Mouse (Mus musculus) retina, adult 2 months (tissue): ENCODE results near the gene Ppp3ca.
"Not testable (repeated sequence)": the region's sequence is repeated elsewhere in the genome, so short reads cannot be mapped to it uniquely, and the experiment has no call there.

Experiments used
- DNase-seq: peaks from one replicate; pipeline ENCODE4 v3.0.0-alpha.2; 2012; ENCODE audit warnings: low read depth, low spot score

Ppp3ca gene

DNA sequence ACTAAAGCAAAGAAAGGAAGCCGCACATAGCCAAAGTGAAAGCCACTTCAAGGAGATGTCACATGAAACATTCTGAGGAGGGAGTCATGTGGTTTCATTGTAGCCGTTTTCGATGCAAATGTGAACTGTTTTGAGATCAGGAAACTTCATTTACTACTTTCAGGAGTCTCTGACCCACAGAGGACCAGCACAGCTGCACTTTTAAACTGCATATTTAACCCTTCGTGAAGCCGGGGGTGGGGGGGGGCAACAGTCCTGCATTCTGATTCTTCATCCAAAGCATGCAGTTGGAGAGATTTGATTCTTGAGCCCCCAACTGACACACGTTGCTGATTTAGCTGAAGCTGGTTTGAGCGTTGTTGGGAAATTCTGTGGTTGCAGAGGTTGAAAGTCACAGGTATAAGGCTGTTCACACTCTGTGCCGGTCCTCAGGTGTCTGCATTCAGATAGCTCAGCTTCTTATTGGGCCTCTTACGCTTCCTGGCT is 18.2 kb downstream of the Ppp3ca start:
- DNase-seq, result no peak

DNA sequence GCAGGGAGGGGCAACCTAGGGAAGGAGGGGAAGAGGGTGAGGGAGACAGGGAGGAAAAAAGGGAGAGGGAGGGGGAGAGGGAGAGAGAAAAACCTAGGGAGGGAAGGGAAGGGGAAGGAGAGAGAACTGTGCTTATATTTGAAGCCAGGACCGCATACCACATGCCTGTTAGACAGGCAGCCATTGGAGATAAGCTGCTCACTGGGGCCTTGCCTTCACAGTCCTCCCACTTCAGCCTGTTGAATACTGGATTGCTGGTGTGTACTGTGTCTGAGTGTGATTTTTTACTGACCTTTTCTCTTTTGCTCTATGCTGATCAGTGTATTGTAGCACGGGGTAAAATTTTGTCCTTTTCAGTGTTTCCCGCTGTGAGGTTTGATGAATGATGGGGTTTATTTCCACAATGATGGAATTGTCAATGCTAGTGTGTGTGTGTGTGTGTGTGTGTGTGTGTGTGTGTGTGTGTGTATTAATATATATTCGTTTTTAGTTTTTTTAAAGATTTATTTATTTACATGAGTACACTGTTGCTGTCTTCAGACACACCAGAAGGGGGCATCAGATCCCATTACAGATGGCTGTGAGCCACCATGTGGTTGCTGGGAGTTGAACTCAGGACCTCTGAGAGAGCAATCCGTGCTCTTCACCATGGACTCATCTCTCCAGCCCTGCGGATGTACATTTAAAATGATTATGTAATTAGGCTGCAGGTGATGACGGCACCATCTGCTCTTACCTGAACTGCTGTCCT is 20.0 kb downstream of the Ppp3ca start:
- no peak for DNase-seq

DNA sequence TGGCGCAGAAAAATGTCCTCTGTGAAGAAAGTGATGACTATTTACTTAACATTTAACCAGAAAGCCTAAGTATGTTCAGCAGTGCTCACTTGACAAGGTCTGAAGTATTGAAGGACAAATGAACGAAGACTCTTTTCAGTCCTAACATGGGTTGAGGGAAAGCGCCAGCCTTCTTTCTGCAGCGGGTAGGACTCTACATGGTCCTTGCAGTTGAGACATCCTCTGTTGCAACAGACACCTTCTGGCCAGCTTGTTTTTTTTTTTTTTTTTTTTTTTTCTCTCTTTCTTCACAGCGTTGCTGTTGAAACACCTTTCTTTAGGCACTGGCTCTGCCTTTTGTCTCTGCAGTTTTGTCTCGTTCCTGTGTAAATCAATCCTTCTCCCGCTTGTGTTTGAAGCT is 22.1 kb downstream of the Ppp3ca start:
- DNase-seq, result no peak

DNA sequence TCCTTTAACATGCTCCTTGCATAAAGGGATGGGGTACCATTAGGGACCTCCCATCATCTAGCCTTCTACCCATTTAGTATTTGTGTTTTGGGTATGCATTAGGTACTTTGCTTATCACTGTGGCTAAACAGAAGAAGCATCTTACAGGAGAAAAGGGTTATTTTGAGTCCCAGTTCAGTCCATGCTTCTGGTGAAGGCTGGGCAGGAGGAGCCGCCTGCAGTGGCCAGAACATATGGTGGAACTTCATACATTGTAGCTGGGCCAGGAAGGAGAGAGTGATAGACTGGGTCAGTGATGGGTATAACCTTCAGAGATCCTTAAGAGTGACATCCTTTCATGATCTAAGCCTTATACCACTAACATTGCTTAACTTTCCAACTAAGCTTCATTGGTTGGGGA is 23.6 kb downstream of the Ppp3ca start:
- DNase-seq, result no peak

DNA sequence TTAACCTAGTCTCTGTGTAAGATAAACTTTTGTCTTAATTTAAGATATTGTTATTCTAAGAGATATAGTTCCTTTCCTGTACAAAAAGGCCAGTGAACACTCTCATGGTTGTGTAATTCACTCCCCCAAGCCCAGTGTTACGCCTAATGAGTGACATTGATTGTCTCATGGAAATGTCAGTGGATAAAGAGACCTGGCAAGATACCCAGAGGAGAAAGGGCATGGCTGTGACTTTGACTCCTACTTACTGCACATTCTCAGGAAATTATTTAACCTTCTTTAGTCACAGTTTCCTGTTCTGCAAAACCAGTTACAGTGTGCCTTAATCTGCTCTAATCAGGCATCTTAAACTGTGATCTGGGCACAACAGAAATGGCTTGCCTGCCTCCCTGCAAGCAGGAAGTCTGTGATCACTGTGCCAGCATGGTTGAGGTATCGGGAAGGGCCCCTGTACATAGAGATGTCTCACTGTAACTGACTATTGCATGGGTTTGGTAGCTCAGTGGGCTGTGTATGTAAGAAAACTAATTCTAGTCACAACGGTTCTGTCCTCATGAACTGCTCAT is 27.8 kb downstream of the Ppp3ca start:
- no peak for DNase-seq

DNA sequence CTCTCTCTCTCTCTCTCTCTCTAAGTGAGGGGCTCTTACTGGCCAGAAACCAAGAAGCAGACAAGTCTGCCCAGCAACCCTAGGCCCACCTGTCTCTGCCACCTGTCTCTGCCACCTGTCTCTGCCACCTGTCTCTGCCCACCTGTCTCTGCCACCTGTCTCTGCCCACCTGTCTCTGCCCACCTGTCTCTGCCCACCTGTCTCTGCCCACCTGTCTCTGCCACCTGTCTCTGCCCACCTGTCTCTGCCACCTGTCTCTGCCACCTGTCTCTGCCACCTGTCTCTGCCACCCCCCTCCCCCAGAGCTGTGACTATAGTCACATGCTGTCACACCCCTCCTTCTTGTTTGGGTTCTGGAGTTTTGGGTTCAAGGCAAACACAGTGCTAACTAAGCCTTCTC is 29.8 kb downstream of the Ppp3ca start:
- DNase-seq, result not testable (repeated sequence)

DNA sequence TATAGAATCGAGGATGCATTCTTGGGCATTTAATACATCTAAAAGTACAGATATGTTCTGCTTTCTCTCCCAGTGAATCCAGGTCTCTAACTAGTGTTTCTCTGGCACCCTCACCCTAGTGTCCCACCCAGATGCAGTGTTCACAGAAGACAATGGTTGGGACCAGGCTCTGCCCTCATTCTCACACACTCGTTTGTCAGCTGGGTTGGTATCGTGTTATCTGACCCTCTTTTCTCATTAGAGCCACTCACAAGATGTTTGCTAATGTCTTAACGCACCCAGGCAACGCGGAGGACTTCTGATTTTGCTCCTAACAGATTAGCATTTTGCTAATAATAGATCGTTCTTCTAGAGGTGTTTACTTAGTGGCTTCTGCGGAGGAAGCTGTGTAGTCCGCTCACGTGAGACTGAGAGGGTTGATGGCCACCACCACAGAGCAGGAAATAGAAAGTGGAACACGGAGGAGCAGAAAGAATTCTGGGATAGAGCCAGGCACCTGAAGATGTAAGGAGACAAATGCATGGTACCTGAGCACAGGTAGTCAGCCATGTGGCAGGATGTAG is 30.6 kb downstream of the Ppp3ca start:
- no peak for DNase-seq

DNA sequence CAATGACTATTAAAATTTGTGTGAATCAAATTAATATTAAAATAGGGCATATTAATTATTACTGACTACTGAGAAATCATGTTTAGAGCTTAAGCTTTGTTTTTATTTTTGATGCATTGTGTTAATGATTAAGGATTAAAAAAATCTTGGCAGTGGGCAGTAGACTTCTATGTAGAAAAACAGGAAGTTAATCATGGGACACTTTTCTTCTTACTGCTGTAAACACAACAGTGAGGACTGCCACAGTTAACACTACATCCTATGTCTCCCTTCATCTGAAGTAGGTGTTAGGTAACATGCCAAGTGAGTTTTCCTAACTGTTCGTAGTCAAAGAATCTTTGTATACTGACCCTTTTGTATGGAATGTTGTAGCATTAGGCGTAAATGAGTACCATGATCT is 32.9 kb downstream of the Ppp3ca start:
- DNase-seq, result no peak

DNA sequence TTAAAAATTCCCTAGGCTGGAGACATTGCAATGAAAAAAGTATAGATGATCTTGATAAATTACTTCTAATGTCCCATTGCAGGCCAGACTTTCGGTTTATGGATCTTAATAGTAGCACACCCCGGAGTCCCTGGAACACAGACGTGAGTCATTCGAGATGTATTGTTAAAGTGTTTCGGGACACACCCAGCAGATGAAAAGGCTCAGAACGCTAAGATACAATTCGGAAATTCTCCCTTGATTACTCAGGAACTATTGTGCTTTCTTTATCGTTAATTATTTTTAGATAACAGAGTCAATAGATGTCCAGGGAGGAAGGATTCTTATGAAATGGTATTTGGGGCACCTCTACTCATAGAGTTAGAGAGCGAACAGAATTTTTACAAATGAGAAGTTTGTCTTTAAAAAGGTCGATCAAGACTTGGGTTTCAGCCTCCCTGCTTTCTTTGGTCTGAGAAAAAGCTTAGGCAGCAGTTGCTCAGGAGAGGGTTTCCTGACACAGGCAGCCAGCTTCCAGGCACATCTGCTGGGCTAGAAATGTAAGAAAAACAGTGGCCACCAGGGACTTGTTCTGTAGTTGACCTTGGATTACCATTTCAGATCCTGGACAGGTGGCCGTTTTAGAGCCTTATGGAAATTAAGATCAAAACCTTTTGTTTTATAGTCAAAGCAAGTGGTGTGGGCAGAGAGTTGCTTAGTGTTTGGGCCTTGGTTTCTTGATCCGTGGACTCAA is 34.8 kb downstream of the Ppp3ca start:
- no peak for DNase-seq

DNA sequence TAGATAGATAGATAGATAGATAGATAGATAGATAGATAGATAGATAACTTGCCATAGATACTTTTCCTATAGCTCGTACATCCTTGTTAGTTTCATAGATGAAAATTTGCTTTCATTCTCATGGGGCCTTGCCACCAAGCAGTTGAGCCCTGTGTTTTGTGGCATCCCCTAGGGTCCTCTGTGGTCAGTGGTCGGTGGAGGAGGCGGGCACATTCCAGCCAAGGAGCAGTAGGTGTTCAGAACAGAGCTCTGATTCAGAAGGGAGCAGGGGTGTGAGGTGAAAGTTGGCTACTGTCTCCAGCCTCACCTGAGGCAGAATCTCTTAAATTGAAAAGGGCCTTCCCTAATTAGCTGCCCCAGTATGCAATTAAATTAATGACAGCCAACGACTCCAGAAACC is 36.1 kb downstream of the Ppp3ca start:
- no peak for DNase-seq

DNA sequence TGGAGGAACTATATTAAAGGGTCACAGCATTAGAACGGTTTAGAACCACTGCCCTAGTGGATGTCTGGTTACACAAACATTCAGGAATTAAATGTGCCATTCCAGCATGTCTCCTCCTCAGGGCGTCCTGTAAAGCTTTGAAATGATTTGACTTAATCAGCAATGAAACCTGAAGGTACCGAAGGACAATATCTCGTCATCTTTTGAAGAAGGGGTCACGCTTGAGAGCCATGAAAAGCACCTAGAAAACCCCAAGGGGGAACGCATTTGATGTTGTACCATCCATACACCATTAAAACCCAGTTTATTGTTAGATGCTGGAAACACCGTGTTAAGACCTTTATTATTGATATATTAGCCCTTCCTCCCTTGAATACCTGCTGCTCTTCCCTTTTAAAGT is 36.8 kb downstream of the Ppp3ca start:
- DNase-seq, result no peak

DNA sequence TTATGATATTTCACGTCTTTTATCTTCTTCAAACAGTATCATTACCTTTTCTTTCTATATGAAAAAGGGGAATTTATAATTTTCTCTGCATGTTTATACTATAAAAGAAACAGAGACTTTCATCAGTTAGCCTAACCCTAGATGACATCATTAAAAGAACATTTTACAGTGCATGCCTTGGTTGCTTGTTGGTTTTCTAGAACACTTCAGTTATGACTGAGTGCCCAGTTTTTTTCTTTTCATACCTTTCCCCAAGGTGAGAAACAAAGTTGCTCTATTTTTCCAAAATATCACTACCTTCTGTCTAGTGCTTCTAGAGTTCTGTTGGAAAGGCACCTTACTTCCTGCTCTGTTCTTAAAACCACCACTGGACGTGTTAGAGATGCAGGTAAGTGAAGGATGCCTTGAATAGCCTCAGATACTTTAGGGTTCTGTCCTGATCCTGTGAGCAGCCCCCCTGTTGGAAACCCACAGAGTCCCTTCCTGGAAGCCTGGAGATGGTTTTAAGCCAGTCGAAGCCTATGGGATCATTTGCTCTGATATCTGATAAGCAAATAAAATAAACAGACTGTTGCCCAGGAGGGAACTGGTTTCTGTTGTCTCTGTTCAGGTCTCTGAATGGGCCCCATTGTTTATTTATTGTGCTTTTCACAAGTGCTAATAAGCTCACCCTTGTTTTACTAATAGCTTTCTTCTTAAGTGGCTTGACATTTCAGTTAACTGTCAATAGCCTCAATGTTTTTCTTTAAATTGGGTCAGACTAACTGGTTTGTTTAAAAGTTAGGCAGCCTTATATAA is 37.5 kb downstream of the Ppp3ca start:
- no peak for DNase-seq

DNA sequence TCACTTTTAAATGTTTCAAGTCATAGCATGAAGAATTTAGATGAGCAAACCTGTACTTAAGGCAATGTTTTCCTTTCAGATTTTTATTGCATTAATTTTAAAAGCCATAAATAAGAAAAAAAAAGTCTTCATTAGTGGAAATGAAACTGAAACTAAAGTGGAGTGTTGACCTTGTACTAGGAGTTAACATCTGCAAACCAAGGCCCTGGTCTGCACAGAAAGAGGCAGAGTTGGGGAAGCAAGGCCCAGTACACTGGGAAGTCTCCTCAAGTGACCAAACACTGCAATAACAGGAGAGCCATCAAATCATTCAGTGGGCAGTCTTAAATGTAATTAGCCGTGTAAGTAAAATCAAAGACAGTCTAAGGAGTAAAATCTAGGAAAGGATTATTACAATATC is 38.3 kb downstream of the Ppp3ca start:
- no peak for DNase-seq

DNA sequence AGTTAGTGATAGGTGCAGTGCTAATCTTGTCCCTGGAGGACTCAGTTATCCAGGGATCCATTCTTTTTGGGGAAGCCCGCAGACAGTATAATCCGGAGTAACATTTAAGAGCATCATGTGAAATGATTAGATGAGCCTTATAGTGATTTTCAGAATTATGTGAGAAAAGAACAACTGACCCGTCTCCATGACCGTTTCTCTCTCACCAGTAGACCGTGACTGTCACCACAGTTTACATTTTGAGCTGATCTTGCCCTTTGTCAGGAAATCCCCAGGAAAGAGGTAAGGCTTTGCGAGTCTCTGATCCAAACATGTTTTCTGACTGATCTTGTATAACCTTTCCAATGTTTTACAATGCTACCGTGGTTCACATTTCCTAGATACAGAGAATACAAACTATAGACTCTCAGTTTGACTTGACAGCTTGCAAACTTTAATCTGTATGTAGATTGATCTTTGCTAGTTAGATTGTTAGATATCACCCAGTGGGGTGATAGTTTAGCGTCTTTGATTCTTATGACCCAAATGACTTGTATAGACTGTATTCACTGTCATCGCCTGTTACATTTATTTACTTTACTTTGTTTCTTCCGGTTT is 40.5 kb downstream of the Ppp3ca start:
- DNase-seq, result no peak

DNA sequence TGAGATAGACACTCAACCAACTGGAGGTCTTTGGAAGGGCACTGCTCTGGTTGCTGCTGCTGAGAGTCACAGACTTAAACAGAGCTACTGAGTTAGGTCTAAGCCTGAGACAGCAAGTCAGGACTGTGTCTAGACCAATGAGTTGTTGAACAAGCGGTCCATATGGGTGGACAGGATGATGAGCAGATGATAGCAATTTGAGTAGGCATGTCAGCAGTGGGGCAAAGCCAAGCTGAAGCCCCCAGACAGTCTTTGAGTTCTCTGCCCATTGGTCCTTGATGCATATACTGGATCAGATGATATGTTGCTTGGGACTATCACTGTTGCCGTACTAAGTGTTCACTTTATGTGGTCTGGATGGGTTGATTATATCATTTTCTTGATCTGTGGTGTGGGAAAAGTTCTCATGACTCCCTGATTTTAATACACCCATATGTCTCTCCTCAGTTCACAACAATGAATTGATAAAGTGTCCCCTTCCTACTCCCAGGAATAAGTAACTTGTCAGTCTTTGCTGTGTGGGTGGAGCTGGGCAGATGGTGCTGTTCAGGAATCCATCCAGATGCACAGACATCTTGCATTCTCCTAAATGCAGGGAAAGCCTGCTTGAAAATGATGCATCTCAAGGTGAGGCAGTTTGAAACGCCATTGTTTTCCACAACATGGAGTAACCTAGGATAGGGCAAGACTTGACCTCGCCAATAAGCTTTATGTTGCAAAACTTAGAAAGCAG is 44.5 kb downstream of the Ppp3ca start:
- DNase-seq, result no peak

DNA sequence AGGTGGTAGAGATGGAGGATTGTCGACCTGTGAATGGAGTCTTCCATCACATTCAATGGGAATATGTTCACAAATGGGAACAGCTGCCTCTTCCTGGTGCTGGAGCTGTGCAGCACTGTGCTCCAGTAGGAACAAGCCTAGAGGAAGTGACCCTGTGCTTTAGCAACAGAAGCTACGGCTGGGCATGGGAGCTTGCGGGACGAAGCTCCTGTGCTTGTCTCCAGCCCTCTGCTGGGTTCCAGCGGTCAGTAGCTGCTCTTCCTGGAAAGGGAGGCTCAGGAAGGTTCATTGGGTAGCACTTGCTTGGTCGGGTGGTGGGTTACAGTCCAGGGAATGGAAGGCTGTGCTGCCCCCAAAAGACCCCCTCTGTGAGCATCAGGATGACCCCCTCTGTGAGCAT is 46.3 kb downstream of the Ppp3ca start:
- DNase-seq, result no peak

DNA sequence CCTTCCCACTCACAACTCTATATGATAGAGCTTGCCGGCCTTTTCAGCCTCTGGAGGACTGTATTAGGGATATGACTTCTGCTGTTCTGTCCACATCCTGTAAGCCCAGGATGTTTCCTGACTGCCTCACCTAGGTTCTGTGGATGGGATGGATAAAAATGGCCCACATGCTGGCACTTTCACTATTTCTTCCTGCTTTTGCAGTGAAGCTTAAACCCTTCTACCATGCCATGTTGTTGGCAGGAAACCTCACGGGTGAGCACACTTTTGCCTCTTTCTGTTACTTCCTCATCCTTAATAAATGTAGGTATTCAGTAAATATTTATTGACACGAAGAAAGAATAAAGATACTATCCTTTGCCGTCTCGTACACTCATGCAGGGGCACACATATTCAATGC is 48.5 kb downstream of the Ppp3ca start:
- no peak for DNase-seq

DNA sequence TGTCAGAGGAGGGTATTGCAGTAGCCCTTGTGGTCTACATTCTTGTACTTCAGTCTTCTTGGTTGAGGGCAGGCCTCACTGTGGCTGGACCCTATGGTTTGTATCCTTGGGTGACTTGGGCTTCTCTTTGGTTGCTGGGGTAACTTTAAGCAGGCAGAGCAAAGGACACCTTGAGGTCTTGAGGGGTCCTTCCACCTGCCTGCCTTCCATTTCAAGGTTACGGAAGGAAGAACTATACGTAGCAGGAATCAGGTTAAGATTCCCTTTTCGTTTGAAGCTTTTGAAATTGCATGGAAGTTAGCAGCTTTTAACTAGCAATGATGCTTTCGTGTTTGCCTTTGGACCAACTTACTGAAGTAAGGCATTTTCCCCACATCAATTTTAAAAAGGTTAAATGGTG is 51.3 kb downstream of the Ppp3ca start:
- no peak for DNase-seq

DNA sequence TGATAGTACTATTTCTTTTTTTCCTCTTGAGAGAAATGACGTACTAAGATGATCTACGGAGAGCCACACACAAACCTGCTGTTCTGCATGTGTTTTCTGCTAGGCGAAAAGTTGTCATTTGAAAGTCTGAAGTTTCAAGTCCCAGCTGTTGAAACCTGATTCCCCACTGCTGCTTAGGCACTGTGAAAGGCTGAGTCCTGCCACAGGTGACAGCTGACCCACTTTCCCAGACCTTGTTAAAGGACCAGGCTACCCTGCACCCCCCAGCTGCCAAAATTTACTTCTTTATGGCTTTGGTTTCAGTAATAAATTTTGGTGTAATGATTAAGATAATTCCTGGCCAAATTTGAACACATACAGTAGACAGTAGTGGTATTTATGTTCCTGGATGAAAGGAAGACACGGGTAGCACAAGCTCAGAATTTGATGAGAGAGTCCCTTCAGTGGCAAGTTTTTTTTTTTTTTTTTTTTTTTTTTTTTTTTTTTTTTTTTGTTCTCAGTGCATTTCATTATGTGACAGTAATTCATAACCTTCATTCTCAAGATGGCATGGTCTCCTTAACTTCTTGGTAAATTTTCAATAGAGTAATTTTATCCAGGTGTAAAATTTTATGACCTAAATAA is 52.0 kb downstream of the Ppp3ca start:
- DNase-seq, result no peak

DNA sequence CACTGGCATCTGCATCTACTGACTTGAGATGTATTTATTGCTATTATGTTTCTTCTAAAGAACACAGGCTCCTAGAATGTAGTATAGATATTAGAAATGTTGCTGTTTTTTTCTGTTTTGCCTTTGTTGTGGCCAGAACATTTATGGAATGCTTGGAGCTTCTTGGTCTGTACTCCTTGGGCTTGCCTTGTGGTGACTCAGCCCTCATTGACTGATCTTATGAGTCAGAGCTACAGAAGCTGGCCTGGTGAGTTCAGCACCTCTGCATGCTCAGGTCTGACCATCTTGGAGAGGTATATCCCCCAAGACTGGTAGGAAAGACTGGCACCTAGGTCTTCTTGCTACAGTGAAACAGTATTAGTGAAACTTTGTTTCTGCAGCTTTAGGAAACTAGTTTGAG is 52.6 kb downstream of the Ppp3ca start:
- no peak for DNase-seq
